In the genomic region with DNA sequence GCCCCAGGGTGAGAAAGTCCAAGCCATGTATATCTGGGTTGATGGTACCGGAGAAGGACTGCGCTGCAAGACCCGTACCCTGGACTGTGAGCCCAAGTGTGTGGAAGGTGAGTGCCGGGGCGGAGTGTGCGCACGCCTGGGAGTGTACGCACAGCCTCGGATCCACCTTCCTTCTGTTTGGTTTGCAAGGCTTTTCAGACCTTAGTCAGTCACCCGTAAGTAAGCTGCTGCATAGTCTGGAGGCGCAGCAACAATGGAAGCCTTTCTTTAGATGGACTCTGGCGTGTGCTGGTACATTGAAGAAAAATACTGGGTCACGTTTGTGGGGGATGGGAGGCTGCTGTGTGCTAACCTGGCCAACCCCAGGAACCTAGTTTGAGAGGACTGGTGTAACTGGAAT, we compare ENCODE assay signal across 12 mouse cellular contexts. TPM values are rescaled to one million over a fixed set of nuclear protein-coding genes. Genes with fewer than 3 reads are reported as not detected.
DNase-seq lines count a peak whose midpoint lies in the region; ATAC-seq and TF ChIP-seq lines count a peak whose summit lies in the region.
"Had no signal": no experiment of that assay in that cellular context is flagged by ENCODE, and none has a peak within 500 bp of the region (broad histone marks: within the 10 kb centered on the region; RNA-seq: fewer than 3 reads in every experiment).

No protein-coding gene starts in this region.

- H3K9me3 ChIP-seq in hindbrain, embryonic 13.5 days, result no peaks in the 10 kb centered on the region
- H3K9me3 ChIP-seq: heart, embryonic 13.5 days; limb, embryonic 15.5 days had no signal

- peaks cover 40% of the 10 kb centered on the region for H3K4me1 ChIP-seq in hindbrain, embryonic 13.5 days (replicated peaks)

- DNase-seq in gastrocnemius, adult 2 months, result no peak
- no peak for DNase-seq in gastrocnemius, postnatal 4 days (ENCODE audit: low spot score in 2 of 2)
- DNase-seq in embryo, embryonic 10.5 days (ENCODE audit: low spot score), result peak; percentile 61
- peak; percentile 22 for DNase-seq in neural tube, embryonic 10.5 days (ENCODE audit: extremely low spot score, low spot score)
- no peak for DNase-seq in spleen, postnatal 36 days (ENCODE audit: low spot score in 2 of 2)
- no peak for DNase-seq in urinary bladder, adult 18-20 months (ENCODE audit: low spot score in 2 of 2)
- no peak for DNase-seq in heart, adult 9 months (ENCODE audit: low spot score in 2 of 2)

- ATAC-seq in hindbrain, embryonic 13.5 days (ENCODE audit: low FRiP score), result no peak
- ATAC-seq: Patski had no signal

- intact Hi-C loops in gastrocnemius, adult 2 months (cut with DNase I), result no loop called here

- peak overlapping the region; percentile 88 for H3K4me3 ChIP-seq in gastrocnemius, adult 2 months
- peak overlapping the region; percentile 93 for H3K4me3 ChIP-seq in hindbrain, embryonic 13.5 days
- H3K4me3 ChIP-seq: limb, embryonic 15.5 days had no signal

- H3K27ac ChIP-seq in gastrocnemius, adult 2 months, result peak overlapping the region; percentile 98
- H3K27ac ChIP-seq in hindbrain, embryonic 13.5 days, result 0 out of 2 replicates have a peak overlapping the region, but pooled peaks have one; percentile 8
- H3K27ac ChIP-seq: heart, embryonic 13.5 days; kidney, postnatal 0 days; limb, embryonic 15.5 days had no signal

- peak overlapping the region; percentile 83 for H3K4me2 ChIP-seq in hindbrain, embryonic 13.5 days
- H3K4me2 ChIP-seq: limb, embryonic 15.5 days had no signal

- no peak for TF ChIP-seq CTCF in gastrocnemius, adult 2 months (IDR thresholded peaks at IDR 0.05)

- peak overlapping the region; percentile 43 for H3K9ac ChIP-seq in hindbrain, embryonic 13.5 days
- H3K9ac ChIP-seq: limb, embryonic 15.5 days had no signal

- 38% methylated on average over 13 of the region's 13 CpGs for WGBS in hindbrain, embryonic 13.5 days

- H3K36me3 ChIP-seq in hindbrain, embryonic 13.5 days, result peaks cover 53% of the 10 kb centered on the region

- H3K27me3 ChIP-seq in hindbrain, embryonic 13.5 days, result no peaks in the 10 kb centered on the region
- H3K27me3 ChIP-seq: heart, embryonic 13.5 days; limb, embryonic 15.5 days; Patski had no signal

RNA-seq across cellular contexts. Expression of a gene that starts 3.0 kb away (rescaled TPM):
- 1 to 10 TPM; 1.6 to 4.4 TPM for total RNA-seq in gastrocnemius, adult 2 months (2021)
- total RNA-seq in gastrocnemius, postnatal 4 days (2021), result under 1 TPM; 0.65 to 0.88 TPM
- 0.96 and 1.3 TPM in 2 replicates for polyA plus RNA-seq in hindbrain, embryonic 13.5 days (2015; fragmentation: Nextera tagmentation; extraction: Ambion mirVana)

RNA-seq across cellular contexts. Expression of a gene that starts 3.3 kb away (rescaled TPM):
- total RNA-seq in gastrocnemius, adult 2 months (2021), result 100 to 1,000 TPM; 501 to 689 TPM
- total RNA-seq in gastrocnemius, postnatal 4 days (2021), result 100 to 1,000 TPM; 114 to 130 TPM
- 150 and 164 TPM in 2 replicates for polyA plus RNA-seq in hindbrain, embryonic 13.5 days (2015; fragmentation: Nextera tagmentation; extraction: Ambion mirVana)

RNA-seq across cellular contexts. Expression of a gene that starts 11.5 kb away (rescaled TPM):
- not detected for total RNA-seq in gastrocnemius, adult 2 months (2021)
- not detected for total RNA-seq in gastrocnemius, postnatal 4 days (2021)
- not detected in 2 replicates for polyA plus RNA-seq in hindbrain, embryonic 13.5 days (2015; fragmentation: Nextera tagmentation; extraction: Ambion mirVana)
- polyA plus RNA-seq: heart, embryonic 13.5 days; kidney, postnatal 0 days; limb, embryonic 15.5 days; Patski had no signal

RNA-seq across cellular contexts. Expression of a gene that starts 28.9 kb away (rescaled TPM):
- total RNA-seq in gastrocnemius, adult 2 months (2021), result not detected
- total RNA-seq in gastrocnemius, postnatal 4 days (2021), result not detected
- polyA plus RNA-seq in hindbrain, embryonic 13.5 days (2015; fragmentation: Nextera tagmentation; extraction: Ambion mirVana), result 0.63 and 0.87 TPM in 2 replicates

RNA-seq across cellular contexts. Expression of a gene that starts 59.1 kb away (rescaled TPM):
- under 1 TPM in 1 of 2 experiments, not detected in 1; 0.18 TPM for total RNA-seq in gastrocnemius, adult 2 months (2021)
- under 1 TPM; 0.13 to 0.27 TPM for total RNA-seq in gastrocnemius, postnatal 4 days (2021)
- polyA plus RNA-seq in hindbrain, embryonic 13.5 days (2015; fragmentation: Nextera tagmentation; extraction: Ambion mirVana), result 0.08 and 0.26 TPM in 2 replicates
- polyA plus RNA-seq: heart, embryonic 13.5 days; kidney, postnatal 0 days had no signal

Comparison
In these comparisons a context has a peak if more than half of its experiments do, and no peak if none do; other contexts are left out.
1. DNase-seq: peak in embryo, embryonic 10.5 days (single experiment) and neural tube, embryonic 10.5 days (single experiment); none in gastrocnemius, adult 2 months (single experiment), gastrocnemius, postnatal 4 days (0 of 2), spleen, postnatal 36 days (0 of 2), urinary bladder, adult 18-20 months (0 of 2) and heart, adult 9 months (0 of 2).